Mouse (Mus musculus) spleen, postnatal 14 days (tissue): ENCODE results near the gene Apba3.

Experiments
- DNase-seq, 2 experiments: peaks; one replicate each; pipeline ENCODE4 v3.0.0; 2021 to 2022; ENCODE audit warnings: low spot score in 2 of 2

The Apba3 gene

DNA sequence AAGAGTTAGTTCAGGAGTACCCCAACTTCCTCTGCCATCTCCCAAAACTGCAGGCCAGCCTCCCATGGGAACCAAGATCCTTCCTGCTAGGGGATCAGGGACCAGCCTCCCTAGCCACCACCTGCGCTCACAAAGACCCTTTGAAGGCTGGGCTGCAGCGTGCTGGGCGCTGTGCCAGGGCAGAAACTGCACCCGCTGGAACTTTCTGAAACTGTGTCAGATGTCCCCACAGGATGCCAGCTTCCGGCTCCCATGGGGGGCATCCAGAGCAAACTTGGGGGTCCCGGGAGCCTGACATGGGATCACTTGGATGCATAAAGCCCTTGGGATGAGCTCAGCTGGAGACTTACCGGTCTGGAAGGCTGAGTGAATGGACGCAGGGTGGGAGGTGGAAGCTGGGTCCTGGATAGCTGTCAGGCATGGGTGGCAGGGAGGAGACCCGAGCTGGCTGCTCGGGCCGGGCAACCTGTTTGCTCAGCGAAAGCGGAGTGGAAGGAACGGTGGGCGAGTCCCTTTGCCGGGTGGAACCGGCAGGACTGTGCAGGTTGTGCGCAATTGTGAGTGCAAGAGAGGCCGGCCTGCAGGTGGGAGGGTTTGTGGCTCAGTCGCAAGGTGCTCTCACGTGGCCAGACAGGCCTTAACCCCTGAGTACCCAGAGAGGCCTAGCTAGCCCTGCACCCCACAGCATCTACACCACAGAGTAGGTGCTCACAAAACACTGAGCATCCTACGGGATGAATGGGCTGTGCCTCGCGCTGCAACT is 24.1 kb downstream of the Apba3 start:
- DNase-seq = no peak

DNA sequence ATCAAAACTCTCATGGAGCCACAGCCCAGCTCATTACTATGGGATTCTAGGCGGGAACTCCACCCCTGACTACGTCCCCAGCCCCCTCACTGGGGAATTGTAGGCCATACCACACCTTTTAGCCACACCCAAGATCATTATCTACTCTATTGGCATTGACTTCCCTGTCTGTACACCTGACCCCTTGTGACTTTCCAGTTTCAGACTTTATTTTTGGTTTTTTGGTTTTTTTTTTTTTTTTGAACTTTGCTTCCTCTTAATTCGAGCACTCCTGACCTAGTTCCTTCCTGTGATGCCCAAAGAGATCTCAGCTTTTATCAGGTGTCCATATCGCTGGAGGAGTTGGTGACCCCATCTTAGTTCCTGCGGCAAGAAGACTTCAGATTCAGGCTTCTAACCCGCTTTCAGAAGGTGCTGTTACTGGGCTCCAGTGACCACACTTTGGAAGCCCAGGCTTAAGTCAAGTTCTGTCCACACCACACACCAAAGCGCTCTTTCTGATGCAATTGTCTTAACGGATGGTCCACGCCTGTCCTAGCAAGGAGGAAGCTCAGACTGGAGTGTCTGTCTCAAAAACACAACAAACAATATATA is 24.8 kb downstream of the Apba3 start, which contains the start of gene Tjp3:
Gene Tjp3 (minus strand): TSS at position 71 of the 594 bp plus-strand sequence.
- no peak for DNase-seq

DNA sequence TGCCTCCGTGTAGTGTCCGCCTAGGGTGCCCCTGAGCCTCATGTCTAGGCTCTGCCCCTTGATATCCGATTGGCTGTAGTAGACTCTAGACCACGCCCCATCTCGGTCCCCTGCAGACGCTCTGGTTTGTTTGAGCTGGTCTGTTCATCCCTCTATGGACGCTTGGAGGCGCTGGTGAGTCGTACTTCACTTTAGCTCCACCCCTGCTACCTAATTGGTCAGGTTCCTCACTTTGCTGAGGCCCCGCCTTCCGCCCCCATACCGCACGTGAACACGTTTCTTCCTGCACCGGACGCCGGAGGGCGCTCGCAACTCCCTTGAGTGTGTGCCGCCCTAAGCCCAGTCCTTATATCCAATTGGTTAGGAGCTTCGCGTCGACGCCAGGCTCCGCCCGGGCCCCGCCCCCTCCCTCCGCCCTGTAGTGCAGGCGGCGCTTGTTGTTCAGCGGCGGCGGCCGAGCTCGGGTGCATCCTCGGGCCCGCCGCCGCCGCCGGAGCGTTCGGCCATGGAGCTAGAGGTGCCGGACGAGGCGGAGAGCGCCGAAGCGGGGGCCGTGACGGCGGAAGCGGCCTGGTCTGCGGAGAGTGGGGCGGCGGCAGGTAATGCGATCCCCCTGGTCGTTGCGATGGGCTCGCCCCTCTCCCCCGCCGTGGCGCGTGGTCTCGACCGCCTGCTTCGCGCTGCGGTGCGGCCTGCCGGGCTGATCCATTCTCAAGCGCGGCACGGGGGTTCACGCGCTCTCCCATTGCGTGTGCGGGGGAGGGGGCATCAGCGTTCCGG is 26.0 kb downstream of the Apba3 start, which contains the start of gene Pip5k1c:
Gene Pip5k1c (plus strand): TSS at position 410 of the 780 bp plus-strand sequence.
- peak; percentile 99 for DNase-seq

DNA sequence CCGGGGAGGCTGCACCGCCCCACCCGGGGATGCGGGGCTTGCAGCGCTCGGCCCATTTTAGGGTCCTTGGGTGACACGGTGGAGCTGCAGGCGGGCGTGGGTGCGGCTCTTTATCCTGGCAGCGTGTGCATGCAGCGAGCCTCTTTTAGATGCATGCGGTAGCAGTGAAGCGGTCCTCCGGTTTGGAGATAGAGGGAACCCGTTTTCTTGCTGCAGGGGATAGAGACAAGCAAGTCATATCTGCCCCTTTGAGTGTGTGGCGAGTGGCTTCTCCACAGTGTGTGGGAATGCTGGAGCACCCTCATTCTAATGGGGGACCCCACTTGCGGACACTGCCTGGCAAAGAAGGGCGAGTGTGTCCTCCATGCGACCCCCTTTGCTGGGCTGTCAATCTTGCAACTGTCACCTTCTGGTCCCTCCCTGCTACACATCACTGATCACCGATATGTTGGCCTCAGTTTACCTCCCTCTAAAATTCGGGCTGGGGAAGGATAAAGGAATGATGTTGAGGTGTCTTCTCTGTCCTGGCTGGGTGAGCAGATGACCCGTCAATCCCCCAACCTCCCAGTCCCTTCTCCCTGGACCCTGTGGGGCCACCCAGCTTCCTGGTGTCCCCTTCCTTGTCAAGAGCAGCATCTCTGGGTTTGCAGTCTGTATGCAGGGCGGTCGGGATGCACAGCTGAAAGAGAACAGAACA is 26.7 kb downstream of the Apba3 start:
- no peak for DNase-seq

DNA sequence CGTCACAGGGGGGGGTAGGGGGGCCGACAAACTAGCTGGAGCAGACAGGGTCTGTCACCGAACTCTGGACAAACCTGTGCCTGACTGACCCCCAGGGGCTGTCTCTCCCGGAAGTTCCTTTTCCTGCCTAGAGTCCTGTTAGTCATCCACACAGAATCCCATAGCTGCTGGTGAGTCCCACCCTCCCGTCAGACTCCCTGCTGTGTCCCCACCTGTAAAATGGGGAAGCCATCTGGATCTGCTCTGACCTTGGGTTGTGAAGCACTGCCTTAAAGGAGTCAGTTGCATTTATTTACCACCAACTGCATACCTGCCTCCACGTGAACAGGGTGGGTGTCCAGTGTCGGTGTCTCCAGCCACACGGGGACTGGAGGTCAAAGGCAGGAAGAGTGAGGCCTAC is 27.7 kb downstream of the Apba3 start:
- no peak for DNase-seq

DNA sequence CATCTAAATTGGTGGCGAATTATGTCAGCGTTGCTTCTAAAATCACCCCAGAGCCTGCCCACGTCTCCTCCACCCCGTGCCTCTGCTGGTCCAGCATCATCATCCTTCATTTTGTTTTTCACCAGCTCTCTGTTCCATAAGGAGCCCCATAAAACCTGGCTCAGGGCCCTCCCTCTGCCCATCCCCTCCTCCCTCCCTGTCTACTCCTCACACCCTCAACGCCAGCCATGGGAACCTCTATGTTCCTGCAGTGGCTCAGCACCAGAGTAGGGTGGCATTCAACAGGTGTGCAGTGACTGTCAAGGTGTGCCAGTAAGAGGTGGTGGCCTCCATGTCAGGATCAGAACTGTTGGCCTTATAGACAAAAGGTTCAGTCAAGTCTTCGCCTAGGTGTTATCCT is 28.4 kb downstream of the Apba3 start:
- no peak for DNase-seq

DNA sequence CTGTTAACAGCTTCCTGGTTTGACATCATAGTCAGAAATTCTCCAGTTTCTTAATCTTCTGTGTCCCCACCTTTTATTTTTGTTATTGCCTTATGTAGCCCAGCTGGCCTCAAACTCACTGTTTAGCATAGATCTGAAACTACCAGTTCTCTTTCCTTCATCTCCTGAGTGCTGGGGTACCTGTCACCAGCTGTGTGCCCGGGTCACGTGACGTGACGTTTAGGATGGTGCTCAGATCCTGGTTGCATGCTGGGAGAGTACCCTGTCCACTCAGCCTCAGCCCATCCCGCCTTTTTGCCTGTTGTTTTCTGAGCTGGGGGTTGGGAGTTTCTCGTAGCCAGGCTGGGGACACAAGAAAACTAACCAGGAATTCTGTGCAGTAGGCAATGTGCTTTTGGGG is 30.5 kb downstream of the Apba3 start:
- no peak for DNase-seq

DNA sequence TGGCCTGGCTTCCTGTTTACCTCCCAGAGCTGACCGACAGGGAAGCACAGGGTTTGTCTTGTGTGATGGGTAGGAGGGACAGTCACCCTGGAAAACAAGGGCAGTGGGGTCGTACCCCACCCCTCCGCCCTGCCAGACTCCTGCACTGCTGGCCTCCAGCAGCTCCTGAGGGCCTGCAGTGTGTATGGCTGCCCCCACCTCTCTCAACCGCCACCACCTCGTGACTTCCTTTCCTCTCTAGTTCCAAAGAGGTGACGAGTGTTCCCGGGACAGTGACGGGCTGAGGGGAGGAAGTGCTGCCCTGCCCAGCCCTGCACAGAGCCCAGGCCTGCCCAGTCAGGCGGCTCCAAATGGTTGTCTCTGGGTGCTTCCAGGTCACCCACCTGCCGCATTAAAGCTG is 31.1 kb downstream of the Apba3 start:
- DNase-seq = no peak

DNA sequence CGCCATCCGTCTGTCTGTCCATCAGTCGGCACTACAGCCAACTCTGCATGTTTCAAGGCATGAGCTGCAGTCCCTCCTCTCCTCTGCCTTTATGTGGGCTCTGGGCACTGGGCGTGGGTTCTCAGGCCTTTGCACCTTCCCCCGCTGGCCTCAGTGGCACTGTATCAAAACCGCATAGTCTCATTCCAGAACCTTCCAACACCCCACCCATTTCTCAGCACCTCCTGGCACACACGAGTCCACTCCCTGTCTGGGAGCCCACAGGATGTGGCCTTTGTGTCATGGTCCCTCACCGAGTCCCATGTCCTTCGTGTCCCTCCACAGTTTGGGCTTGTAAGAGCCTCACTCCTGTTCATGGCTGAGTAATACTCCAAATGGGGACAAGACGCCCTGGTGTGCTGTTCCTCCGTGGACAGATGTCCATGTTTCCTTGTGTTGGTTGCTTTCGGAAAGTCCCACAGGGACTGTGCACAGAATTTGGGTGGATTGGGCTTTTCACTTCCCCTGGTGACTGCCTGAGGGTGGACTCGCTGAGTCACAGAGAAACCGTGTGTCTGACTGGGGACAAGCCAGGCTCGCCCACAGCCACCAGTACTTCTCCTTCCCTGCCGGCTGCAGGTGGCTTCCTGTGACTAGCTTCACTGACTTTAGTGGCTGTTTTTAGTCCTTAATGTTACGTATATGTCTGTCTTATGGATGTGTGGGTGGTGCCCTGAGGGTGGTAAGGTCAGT is 31.8 kb downstream of the Apba3 start:
- no peak for DNase-seq

DNA sequence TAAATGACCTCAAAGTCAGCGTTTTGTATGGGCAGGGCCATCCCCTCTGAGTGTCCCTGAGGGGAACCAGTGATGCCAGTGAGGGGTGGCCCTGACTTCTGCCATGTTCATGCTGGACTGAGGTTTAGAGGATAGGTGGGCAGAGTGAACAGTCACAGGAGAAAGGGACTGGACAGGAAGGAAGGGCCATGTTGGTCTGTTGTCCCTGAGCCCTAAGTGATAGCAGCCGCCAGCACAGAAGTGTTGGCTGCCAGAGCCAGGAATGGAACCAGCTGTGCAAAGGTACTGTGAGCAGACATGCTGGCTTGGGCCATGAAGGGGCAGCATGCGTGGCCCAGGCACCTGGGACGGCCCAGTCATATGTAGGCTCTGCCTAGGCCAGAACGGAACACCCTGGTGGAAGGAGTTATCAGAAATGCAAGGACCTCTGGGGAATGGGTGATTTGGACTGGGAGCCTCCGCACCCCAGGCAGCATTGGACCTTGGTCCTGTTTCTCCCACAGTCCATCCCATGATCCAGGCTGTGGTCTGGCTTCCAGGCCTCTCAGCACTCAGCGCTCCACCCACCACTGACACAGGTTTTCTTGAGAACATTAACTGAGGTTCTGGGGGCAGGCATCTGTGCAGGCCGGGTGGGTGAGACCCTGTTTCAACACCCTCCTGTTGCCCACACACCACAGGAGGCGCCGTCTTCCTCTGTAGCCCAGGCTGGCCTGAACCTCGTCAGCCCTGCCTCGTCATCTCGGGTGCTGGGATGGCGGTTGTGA is 33.0 kb downstream of the Apba3 start:
- DNase-seq = no peak

DNA sequence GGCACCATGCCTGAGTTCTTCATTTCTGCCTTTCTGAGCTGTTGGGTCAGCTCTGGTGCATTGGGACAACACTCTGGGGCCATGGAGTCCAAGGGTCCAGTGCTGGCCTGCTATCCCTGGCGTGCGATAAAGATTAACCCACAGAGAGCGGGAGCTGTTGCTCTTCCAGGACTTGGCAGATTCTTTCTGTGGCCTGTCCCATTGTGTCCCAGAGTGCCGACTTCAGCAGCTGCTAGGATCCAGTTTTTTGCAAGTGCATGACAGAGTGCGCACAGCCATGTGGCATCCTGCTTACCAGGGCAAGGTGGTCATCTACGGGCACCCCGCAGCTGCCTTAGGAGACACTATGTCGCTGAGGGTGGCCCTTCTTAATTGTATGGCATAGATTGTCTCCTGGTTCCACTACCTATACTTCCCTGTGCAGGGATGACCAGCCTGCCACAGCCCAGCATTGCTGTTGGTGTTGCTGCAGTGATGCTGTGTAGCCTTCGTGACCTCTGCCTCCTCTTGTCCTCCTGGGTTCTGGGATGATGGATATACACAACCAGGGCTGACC is 33.7 kb downstream of the Apba3 start:
- no peak for DNase-seq

DNA sequence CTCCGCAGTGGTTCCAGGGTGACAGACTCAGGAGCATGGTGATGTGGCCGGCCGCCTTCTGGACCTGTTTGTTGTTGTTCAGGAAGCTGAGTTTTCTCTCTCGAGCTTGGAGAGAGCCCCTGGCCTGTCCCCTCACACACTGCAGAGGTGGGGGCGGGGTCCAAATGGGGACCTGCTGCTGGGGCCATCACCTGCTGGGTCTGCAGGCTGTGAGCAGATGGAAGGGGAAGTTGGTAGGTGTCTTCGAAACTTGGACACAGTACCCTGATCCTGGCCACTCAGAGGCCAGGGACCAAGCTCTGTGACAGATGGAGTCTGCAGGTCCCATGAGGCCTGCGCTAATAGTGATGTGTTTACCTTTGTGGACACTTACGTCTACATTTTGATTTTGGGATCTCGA is 34.6 kb downstream of the Apba3 start:
- DNase-seq = no peak

DNA sequence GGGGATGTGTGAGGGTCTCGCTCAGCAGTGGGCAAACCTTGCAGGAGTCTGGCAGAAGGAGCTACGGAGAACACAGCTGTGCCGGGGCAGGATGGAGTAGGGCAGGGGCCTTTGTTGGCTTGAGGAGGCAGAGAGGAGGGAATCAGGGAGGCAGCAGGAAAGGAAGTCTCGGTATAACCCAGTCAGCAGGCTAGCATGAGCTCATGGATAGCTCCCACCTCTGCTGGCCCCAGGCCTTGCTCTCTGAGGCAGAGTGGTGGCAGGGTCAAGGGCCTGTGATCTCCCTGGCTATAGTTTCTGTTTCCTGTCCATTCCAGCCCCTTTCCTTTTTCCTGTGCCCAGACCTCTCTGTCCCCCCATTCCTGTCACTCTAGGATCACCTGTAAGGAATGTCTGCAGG is 35.5 kb downstream of the Apba3 start:
- DNase-seq = no peak

DNA sequence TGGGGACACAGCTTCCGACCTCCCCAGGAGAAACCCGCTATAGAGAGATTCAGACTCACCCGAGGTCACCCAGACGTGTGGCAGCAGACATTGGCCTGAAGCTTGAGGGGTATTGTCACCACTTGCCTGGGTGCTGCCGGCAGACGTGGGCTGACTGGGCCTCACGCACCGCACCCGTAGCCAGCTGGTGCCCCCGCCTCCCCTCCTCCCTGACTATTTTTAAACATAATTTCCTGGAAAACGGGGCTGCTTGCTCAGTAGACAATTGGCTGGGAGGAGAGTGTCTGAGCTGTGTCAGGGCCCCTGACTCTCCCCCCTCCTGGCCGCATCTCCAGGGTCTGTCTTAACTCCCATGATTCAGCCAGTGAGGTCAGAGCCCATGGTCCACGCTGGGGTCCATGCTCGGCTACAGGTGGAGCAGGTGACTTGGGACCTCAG is 36.0 kb downstream of the Apba3 start:
- DNase-seq = no peak

DNA sequence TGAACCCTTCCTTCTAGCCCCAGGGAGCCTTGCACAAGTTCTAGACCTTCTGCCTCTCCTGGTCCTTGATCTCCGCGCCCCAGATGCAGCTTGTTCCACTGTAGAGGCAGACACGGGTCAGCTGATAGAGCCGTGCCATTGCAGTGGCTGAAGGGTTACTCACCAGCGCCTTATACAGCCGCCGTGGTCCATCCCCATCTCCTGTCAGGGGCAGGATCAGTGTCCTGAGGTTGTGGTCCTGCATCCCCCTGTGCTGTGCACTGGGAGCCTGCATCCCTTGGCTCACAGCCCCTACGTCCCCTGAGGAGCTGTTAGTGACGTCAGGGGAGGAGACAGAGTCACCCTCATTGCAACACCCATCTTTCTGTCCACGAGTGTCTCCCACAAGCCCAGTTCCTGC is 36.5 kb downstream of the Apba3 start:
- DNase-seq = no peak

DNA sequence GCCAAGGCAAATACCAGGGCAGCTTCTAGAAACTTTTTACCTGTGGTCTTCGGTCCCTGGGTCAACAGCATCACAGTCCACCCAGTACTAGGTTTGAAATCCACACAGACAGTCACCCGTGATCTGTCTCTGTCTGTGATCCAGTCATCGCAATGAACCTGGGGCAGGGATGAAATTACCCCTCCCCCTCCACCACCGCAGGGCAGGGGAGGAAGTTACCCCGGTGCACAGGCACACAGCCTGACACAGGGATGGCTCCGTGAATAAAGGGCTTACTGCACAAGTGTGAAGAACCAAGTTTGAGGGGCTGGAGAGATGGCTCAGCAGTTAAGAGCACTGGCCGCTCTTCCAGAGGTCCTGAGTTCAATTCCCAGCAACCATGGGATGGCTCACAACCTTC is 37.0 kb downstream of the Apba3 start:
- no peak for DNase-seq

DNA sequence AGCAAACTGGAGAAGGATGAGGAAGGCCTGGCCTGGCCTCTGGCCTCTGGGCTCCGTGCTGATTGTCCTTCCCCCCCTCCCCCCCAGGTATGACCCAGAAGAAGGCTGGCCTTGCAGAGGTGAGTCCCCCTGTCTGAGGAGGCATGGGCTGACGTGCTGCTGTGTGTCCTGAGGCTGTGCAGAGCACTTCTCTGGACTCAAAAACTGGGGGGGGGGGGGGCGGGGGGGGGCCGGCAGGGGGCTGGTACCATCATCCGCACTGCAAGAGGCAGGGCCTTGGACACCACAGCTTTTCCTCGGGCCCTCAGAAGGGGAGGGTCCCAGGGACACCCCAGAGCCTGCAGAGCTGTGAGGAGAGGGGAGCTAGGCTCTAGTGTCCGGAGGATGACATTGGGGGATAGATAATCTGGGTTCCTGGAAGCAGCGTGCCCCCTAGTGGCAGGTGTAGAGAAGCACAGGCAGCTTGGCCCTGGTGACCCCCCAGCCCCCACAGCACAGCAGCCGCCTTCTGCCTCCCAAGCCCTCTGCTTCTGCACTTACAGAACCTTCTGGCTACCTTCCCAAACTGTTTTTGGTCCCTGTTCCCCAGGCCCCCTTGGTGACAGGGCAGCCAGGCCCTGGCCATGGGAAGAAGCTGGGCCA is 38.0 kb downstream of the Apba3 start:
- peak in 1 of 2 experiments; percentile 69 for DNase-seq

DNA sequence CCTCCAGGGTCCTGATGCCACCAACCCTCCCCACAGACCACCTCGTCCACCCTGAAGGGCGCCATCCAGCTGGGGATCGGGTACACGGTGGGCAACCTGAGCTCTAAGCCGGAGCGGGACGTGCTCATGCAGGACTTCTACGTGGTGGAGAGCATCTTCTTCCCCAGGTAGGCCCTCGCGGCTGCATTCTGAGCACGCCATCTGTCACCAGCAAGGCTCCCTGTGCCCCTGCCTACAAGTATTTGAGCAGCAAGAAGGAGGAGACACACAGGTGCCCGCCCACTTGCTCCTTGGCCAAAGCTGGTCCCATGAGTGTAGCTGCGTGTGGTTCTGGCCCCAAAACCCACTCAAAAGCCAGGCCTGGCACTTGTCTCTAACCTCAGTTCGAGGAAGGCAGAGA is 38.9 kb downstream of the Apba3 start:
- no peak for DNase-seq

DNA sequence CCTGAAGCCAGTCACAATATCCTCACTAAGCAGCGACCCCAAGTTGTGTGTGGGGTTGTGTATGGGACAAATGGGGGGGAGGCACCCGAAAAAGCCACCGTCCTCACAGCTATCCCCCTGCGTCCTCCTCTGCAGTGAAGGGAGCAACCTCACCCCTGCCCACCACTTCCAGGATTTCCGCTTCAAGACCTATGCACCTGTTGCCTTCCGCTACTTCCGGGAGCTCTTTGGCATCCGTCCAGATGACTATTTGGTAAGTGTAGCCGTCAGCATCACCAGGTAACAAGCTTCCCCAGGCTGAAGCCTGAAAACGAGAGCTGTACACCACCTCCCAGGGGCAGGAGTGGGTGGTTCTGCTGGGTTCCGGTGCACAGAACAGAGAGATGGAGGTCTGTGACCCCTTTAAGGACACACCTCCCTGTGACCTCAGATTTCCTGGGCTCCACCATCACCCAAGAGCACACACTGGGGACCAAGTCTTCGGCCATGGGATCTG is 39.5 kb downstream of the Apba3 start:
- no peak for DNase-seq
